Mouse (Mus musculus): ENCODE data around the gene Sfmbt1. TPM values are rescaled to one million over a fixed set of nuclear protein-coding genes. Genes with fewer than 3 reads are reported as not detected.
"Not testable (repeated sequence)": the region's sequence is repeated elsewhere in the genome, so short reads cannot be mapped to it uniquely, and the experiment has no call there.

The Sfmbt1 gene
- polyA plus RNA-seq, 1 experiment from 2014 or later = 11.1 TPM

DNA sequence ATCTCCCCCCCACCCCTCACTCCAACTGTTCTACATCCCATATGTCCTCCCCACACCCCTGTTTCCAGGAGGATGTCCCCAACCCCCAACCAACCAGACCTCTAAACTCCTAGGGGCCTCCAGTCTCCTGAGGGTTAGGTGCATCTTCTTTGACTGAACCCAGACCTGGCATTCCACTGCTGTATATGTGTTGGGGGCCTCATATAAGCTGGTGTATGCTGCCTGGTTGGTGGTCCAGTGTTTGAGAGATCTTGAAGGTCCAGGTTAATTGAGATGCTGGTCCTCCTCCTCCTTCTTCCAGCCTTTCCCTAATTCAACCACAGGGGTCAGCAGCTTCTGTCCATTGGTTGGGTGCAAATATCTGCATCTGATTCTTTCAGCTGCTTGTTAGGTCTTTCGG, 4.0 kb downstream of the Sfmbt1 start:
- 100% methylated on average over 1 of the region's 1 CpGs for WGBS
- not testable (repeated sequence) for H3K27me3 ChIP-seq (ENCODE audit: control insufficient read depth, insufficient read depth, low read length); H3K4me2 ChIP-seq (ENCODE audit: low read length); ATAC-seq (ENCODE audit: insufficient number of reproducible peaks, insufficient read depth, low FRiP score, low read depth); H3K36me3 ChIP-seq (ENCODE audit: control insufficient read depth, insufficient read depth, low read length); H3K27ac ChIP-seq (replicated peaks in 1 of 2; ENCODE audit: control insufficient read depth in 1 of 2, insufficient read depth in 1 of 2, low read depth in 2 of 2, low read length in 2 of 2); H3K9me3 ChIP-seq (ENCODE audit: control insufficient read depth, low read length); H3K9ac ChIP-seq (ENCODE audit: low read length); H3K4me1 ChIP-seq (ENCODE audit: control insufficient read depth in 2 of 2, insufficient read depth in 2 of 2, low read length in 2 of 2); H3K4me3 ChIP-seq (ENCODE audit: control insufficient read depth in 1 of 2, insufficient read depth in 1 of 2, low read depth in 1 of 2, low read length in 2 of 2)

DNA sequence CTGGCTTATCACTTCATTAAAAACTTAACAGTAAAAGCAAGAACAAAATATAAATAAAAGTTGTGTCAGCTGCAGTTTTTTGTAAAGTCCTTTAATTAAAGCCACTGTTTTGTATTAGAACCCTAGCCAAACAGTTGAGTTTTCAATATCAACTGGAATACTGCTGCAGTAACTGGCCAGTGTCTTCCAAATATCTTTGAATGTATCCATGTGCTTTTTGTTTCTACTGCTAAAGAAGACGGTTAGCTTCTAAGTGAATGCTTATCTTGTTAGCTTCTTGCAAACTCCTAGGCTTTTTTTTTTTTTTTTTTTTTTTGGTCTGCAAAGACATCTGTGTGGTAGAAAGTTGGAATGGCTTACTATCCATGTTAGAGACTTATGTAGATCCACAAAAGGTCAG, 4.9 kb downstream of the Sfmbt1 start:
- ATAC-seq (ENCODE audit: insufficient number of reproducible peaks, insufficient read depth, low FRiP score, low read depth) = no peak
- Histone ChIP-seq H3K4me2 (ENCODE audit: low read length) (no peak overlapping the region), H3K9ac (ENCODE audit: low read length) (no peak overlapping the region), H3K9me3 (ENCODE audit: control insufficient read depth, low read length) (no peaks in the 10 kb centered on the region), H3K27ac (replicated peaks in 1 of 2; ENCODE audit: control insufficient read depth in 1 of 2, insufficient read depth in 1 of 2, low read depth in 2 of 2, low read length in 2 of 2) (no peak overlapping the region), H3K4me1 (ENCODE audit: control insufficient read depth in 2 of 2, insufficient read depth in 2 of 2, low read length in 2 of 2) (peaks cover 0 to 8% of the 10 kb centered on the region in 2 experiments; a peak in 1 of 4 replicates), H3K4me3 (ENCODE audit: control insufficient read depth in 1 of 2, insufficient read depth in 1 of 2, low read depth in 1 of 2, low read length in 2 of 2) (no peak overlapping the region), H3K27me3 (ENCODE audit: control insufficient read depth, insufficient read depth, low read length) (no peaks in the 10 kb centered on the region), H3K36me3 (ENCODE audit: control insufficient read depth, insufficient read depth, low read length) (no peaks in the 10 kb centered on the region)
- 60% methylated on average over 1 of the region's 1 CpGs for WGBS

- Histone ChIP-seq H3K4me2 (ENCODE audit: low read length) (no peak overlapping the region), H3K36me3 (ENCODE audit: control insufficient read depth, insufficient read depth, low read length) (no peaks in the 10 kb centered on the region), H3K9me3 (ENCODE audit: control insufficient read depth, low read length) (no peaks in the 10 kb centered on the region), H3K27me3 (ENCODE audit: control insufficient read depth, insufficient read depth, low read length) (no peaks in the 10 kb centered on the region), H3K9ac (ENCODE audit: low read length) (no peak overlapping the region), H3K4me1 (ENCODE audit: control insufficient read depth in 2 of 2, insufficient read depth in 2 of 2, low read length in 2 of 2) (peaks cover 0 to 5% of the 10 kb centered on the region in 2 experiments; a peak in 1 of 4 replicates), H3K4me3 (ENCODE audit: control insufficient read depth in 1 of 2, insufficient read depth in 1 of 2, low read depth in 1 of 2, low read length in 2 of 2) (no peak overlapping the region), H3K27ac (replicated peaks in 1 of 2; ENCODE audit: control insufficient read depth in 1 of 2, insufficient read depth in 1 of 2, low read depth in 2 of 2, low read length in 2 of 2) (no peak overlapping the region)
- ATAC-seq (ENCODE audit: insufficient number of reproducible peaks, insufficient read depth, low FRiP score, low read depth) = no peak
- 76% methylated on average over 1 of the region's 1 CpGs for WGBS
These were observed 7.2 kb downstream of the Sfmbt1 start for GRCm38 (mm10) chr14:30721850-30722249.

- WGBS = 71% methylated on average over 5 of the region's 5 CpGs
- Histone ChIP-seq H3K9me3 (ENCODE audit: control insufficient read depth, low read length) (no peaks in the 10 kb centered on the region), H3K36me3 (ENCODE audit: control insufficient read depth, insufficient read depth, low read length) (no peaks in the 10 kb centered on the region), H3K27me3 (ENCODE audit: control insufficient read depth, insufficient read depth, low read length) (no peaks in the 10 kb centered on the region), H3K27ac (replicated peaks in 1 of 2; ENCODE audit: control insufficient read depth in 1 of 2, insufficient read depth in 1 of 2, low read depth in 2 of 2, low read length in 2 of 2) (no peak overlapping the region), H3K4me1 (ENCODE audit: control insufficient read depth in 2 of 2, insufficient read depth in 2 of 2, low read length in 2 of 2) (0 out of 4 replicates have a peak, but pooled peaks cover 0 to 2% of the 10 kb centered on the region in 2 experiments), H3K9ac (ENCODE audit: low read length) (no peak overlapping the region), H3K4me3 (ENCODE audit: control insufficient read depth in 1 of 2, insufficient read depth in 1 of 2, low read depth in 1 of 2, low read length in 2 of 2) (no peak overlapping the region), H3K4me2 (ENCODE audit: low read length) (no peak overlapping the region)
- ATAC-seq (ENCODE audit: insufficient number of reproducible peaks, insufficient read depth, low FRiP score, low read depth) = no peak
These were observed 7.8 kb downstream of the Sfmbt1 start for GRCm38 (mm10) chr14:30722406-30722805.

DNA sequence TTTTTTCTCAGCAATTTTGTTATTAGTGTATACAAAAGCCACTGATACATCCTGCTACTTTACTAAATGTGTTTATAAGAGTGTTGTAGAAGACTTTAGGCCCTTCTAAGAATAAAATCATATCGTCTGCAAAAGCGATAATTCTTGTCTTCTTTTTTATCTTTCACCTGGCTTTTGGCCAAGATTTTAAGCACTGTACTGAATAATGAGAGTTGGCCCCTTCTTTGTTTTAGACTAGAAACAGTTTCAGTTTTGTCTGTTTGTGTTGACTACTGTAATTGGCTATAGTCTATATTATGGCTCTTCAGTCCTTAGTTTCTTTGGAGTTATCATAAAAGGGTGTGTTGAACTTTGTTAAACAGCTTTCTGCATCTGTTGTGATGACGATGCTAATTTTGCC, 17.2 kb downstream of the Sfmbt1 start:
- Histone ChIP-seq H3K27ac (replicated peaks in 1 of 2; ENCODE audit: control insufficient read depth in 1 of 2, insufficient read depth in 1 of 2, low read depth in 2 of 2, low read length in 2 of 2) (no peak overlapping the region), H3K9me3 (ENCODE audit: control insufficient read depth, low read length) (no peaks in the 10 kb centered on the region), H3K9ac (ENCODE audit: low read length) (no peak overlapping the region), H3K4me3 (ENCODE audit: control insufficient read depth in 1 of 2, insufficient read depth in 1 of 2, low read depth in 1 of 2, low read length in 2 of 2) (no peak overlapping the region), H3K27me3 (ENCODE audit: control insufficient read depth, insufficient read depth, low read length) (no peaks in the 10 kb centered on the region), H3K36me3 (ENCODE audit: control insufficient read depth, insufficient read depth, low read length) (no peaks in the 10 kb centered on the region), H3K4me2 (ENCODE audit: low read length) (no peak overlapping the region), H3K4me1 (ENCODE audit: control insufficient read depth in 2 of 2, insufficient read depth in 2 of 2, low read length in 2 of 2) (peaks cover 0 to 3% of the 10 kb centered on the region in 2 experiments; a peak in 1 of 4 replicates)
- 60% methylated on average over 3 of the region's 3 CpGs for WGBS
- ATAC-seq (ENCODE audit: insufficient number of reproducible peaks, insufficient read depth, low FRiP score, low read depth) = no peak

DNA sequence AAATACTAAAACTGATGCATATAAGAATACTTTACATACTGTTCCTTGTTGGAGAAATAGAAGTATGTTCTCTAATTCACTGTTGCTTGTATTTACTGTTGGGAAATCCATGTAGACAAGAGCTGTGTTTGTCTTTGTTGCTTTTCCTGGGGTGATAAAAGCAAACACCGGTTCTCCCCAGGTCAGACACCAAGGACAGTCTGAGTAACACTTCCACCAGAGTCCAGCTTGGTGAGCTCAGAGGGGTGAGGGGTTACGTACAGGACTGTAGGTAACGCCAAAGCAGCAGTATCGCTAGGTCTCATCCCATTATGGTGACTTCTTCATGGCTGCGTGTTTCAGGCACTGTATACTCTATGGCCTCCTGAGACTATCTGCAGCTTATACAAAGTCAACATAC, 20.0 kb downstream of the Sfmbt1 start:
- 91% methylated on average over 5 of the region's 5 CpGs for WGBS
- Histone ChIP-seq H3K9ac (ENCODE audit: low read length) (no peak overlapping the region), H3K4me1 (ENCODE audit: control insufficient read depth in 2 of 2, insufficient read depth in 2 of 2, low read length in 2 of 2) (peaks cover 0 to 3% of the 10 kb centered on the region in 2 experiments; a peak in 1 of 4 replicates), H3K9me3 (ENCODE audit: control insufficient read depth, low read length) (no peaks in the 10 kb centered on the region), H3K4me2 (ENCODE audit: low read length) (no peak overlapping the region), H3K4me3 (ENCODE audit: control insufficient read depth in 1 of 2, insufficient read depth in 1 of 2, low read depth in 1 of 2, low read length in 2 of 2) (no peak overlapping the region), H3K36me3 (ENCODE audit: control insufficient read depth, insufficient read depth, low read length) (no peaks in the 10 kb centered on the region), H3K27me3 (ENCODE audit: control insufficient read depth, insufficient read depth, low read length) (no peaks in the 10 kb centered on the region), H3K27ac (replicated peaks in 1 of 2; ENCODE audit: control insufficient read depth in 1 of 2, insufficient read depth in 1 of 2, low read depth in 2 of 2, low read length in 2 of 2) (no peak overlapping the region)
- no peak for ATAC-seq (ENCODE audit: insufficient number of reproducible peaks, insufficient read depth, low FRiP score, low read depth)

- 66% methylated on average over 3 of the region's 3 CpGs for WGBS
- H3K36me3 ChIP-seq (ENCODE audit: control insufficient read depth, insufficient read depth, low read length) = no peaks in the 10 kb centered on the region
- H3K4me3 ChIP-seq (ENCODE audit: control insufficient read depth in 1 of 2, insufficient read depth in 1 of 2, low read depth in 1 of 2, low read length in 2 of 2) = no peak overlapping the region
- H3K27ac ChIP-seq (replicated peaks in 1 of 2; ENCODE audit: control insufficient read depth in 1 of 2, insufficient read depth in 1 of 2, low read depth in 2 of 2, low read length in 2 of 2) = no peak overlapping the region
- H3K27me3 ChIP-seq (ENCODE audit: control insufficient read depth, insufficient read depth, low read length) = no peaks in the 10 kb centered on the region
- H3K9ac ChIP-seq (ENCODE audit: low read length) = no peak overlapping the region
- no peaks in the 10 kb centered on the region for H3K9me3 ChIP-seq (ENCODE audit: control insufficient read depth, low read length)
- peaks cover 0 to 3% of the 10 kb centered on the region in 2 experiments; a peak in 1 of 4 replicates for H3K4me1 ChIP-seq (ENCODE audit: control insufficient read depth in 2 of 2, insufficient read depth in 2 of 2, low read length in 2 of 2)
- H3K4me2 ChIP-seq (ENCODE audit: low read length) = no peak overlapping the region
- no peak for ATAC-seq (ENCODE audit: insufficient number of reproducible peaks, insufficient read depth, low FRiP score, low read depth)
These were observed 21.2 kb downstream of the Sfmbt1 start for GRCm38 (mm10) chr14:30735810-30736209.

DNA sequence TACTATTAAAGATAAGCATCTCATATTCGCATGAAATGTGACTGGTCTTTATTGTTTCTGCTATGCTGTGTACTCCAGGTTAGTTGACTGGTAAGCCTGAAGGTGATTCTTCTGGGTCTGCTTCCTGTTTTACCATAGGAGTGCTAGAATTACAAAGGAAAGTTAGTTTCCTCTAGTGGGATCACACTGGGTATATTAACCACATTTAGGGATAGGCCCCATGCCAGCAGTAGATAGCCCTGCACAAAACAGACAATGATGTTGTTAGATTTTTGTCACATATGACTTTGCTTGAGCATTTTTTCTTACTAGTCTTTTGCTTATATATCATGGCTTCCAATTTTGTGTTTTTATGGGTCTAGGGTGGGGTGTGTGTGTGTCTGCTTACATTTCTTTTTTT, 21.8 kb downstream of the Sfmbt1 start:
- Histone ChIP-seq H3K4me2 (ENCODE audit: low read length) (no peak overlapping the region), H3K27me3 (ENCODE audit: control insufficient read depth, insufficient read depth, low read length) (no peaks in the 10 kb centered on the region), H3K36me3 (ENCODE audit: control insufficient read depth, insufficient read depth, low read length) (no peaks in the 10 kb centered on the region), H3K9ac (ENCODE audit: low read length) (no peak overlapping the region), H3K4me3 (ENCODE audit: control insufficient read depth in 1 of 2, insufficient read depth in 1 of 2, low read depth in 1 of 2, low read length in 2 of 2) (no peak overlapping the region), H3K4me1 (ENCODE audit: control insufficient read depth in 2 of 2, insufficient read depth in 2 of 2, low read length in 2 of 2) (peaks cover 0 to 3% of the 10 kb centered on the region in 2 experiments; a peak in 1 of 4 replicates), H3K9me3 (ENCODE audit: control insufficient read depth, low read length) (no peaks in the 10 kb centered on the region), H3K27ac (replicated peaks in 1 of 2; ENCODE audit: control insufficient read depth in 1 of 2, insufficient read depth in 1 of 2, low read depth in 2 of 2, low read length in 2 of 2) (no peak overlapping the region)
- ATAC-seq (ENCODE audit: insufficient number of reproducible peaks, insufficient read depth, low FRiP score, low read depth) = no peak
- WGBS = 92% methylated on average over 1 of the region's 1 CpGs

All from heart, embryonic 14.5 days (tissue).